Mouse (Mus musculus) lung, adult 2 months (tissue): ENCODE data around the gene Lama1.

Source experiments
- CTCF ChIP-seq: fragments of 200-500 bp; IDR thresholded peaks from 2 replicates; pipeline ENCODE4 v1.5.1; 2011; ENCODE audit warnings: mild to moderate bottlenecking, low read length, control low read depth; ENCODE audit not compliant: insufficient read depth
- POLR2A ChIP-seq: fragments of 200-500 bp; IDR thresholded peaks from 2 replicates; pipeline ENCODE4 v1.6.1; 2011; ENCODE audit warnings: low read depth, mild to moderate bottlenecking, control low read depth, low read length, borderline replicate concordance; ENCODE audit errors: extremely low read depth

DNA sequence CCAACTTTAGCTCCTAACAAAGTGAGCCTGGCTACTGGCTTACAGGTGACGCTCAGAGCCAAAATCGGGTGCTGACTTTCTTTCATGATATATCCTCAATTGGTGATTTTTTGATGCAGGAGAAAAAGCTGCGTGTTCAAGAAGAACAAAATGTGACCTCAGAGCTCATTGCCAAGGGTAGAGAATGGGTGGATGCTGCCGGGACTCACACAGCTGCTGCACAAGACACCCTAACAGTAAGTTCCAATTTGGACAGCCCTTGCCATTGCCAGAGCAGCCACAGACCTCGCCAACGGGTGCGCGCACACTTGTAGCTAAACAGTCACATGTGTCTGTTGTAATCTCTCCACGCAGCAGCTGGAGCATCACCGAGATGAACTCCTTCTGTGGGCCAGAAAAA is 94.0 kb downstream of the Lama1 start:
- TF ChIP-seq CTCF (no peak), POLR2A (no peak)
